Mouse (Mus musculus): ENCODE data around the gene Lyg2.

Lyg2 gene

GRCm38 (mm10) chr1:37916393-37916792 is at the start of gene Lyg2:
Gene Lyg2 (minus strand): TSS chr1:37916493.
- DNase-seq (ENCODE audit: low spot score in 2 of 2) = no peak

GRCm38 (mm10) chr1:37965571-37965970 is 49.3 kb upstream of the Lyg2 start:
- no peak for DNase-seq (ENCODE audit: low spot score in 2 of 2)

- DNase-seq (ENCODE audit: low spot score in 2 of 2) = peak in 1 of 2 experiments; percentile 8
Observed at GRCm38 (mm10) chr1:37959486-37959885, 43.2 kb upstream of the Lyg2 start.

- DNase-seq (ENCODE audit: low spot score in 2 of 2) = no peak
Observed at GRCm38 (mm10) chr1:37958516-37958915, 42.2 kb upstream of the Lyg2 start.

- DNase-seq (ENCODE audit: low spot score in 2 of 2) = no peak
Observed at GRCm38 (mm10) chr1:37957659-37958058, 41.4 kb upstream of the Lyg2 start, which contains the start of gene Lyg1. Gene Lyg1 (minus strand): TSS chr1:37957759.

GRCm38 (mm10) chr1:37956690-37957431 is 40.6 kb upstream of the Lyg2 start:
- peak; percentile 12 to 16 for DNase-seq (ENCODE audit: low spot score in 2 of 2)

- DNase-seq (ENCODE audit: low spot score in 2 of 2) = no peak
Observed at GRCm38 (mm10) chr1:37955251-37955650, 39.0 kb upstream of the Lyg2 start.

GRCm38 (mm10) chr1:37954786-37955185 is 38.5 kb upstream of the Lyg2 start:
- no peak for DNase-seq (ENCODE audit: low spot score in 2 of 2)

GRCm38 (mm10) chr1:37948906-37949305 is 32.6 kb upstream of the Lyg2 start:
- DNase-seq (ENCODE audit: low spot score in 2 of 2) = no peak

GRCm38 (mm10) chr1:37931806-37932205 is 15.5 kb upstream of the Lyg2 start:
- no peak for DNase-seq (ENCODE audit: low spot score in 2 of 2)

GRCm38 (mm10) chr1:37925971-37926370 is 9.7 kb upstream of the Lyg2 start:
- no peak for DNase-seq (ENCODE audit: low spot score in 2 of 2)

GRCm38 (mm10) chr1:37922536-37922935 is 6.2 kb upstream of the Lyg2 start:
- DNase-seq (ENCODE audit: low spot score in 2 of 2) = no peak

- no peak for DNase-seq (ENCODE audit: low spot score in 2 of 2)
Observed at GRCm38 (mm10) chr1:37918096-37918495, 1.8 kb upstream of the Lyg2 start.

GRCm38 (mm10) chr1:37917666-37918065 is 1.4 kb upstream of the Lyg2 start:
- DNase-seq (ENCODE audit: low spot score in 2 of 2) = no peak

- DNase-seq (ENCODE audit: low spot score in 2 of 2) = no peak
Observed at GRCm38 (mm10) chr1:37912751-37913150, 3.5 kb downstream of the Lyg2 start.

GRCm38 (mm10) chr1:37903178-37903577 is 13.1 kb downstream of the Lyg2 start:
- DNase-seq (ENCODE audit: low spot score in 2 of 2) = no peak

- DNase-seq (ENCODE audit: low spot score in 2 of 2) = no peak
Observed at GRCm38 (mm10) chr1:37900288-37900687, 16.0 kb downstream of the Lyg2 start.

- DNase-seq (ENCODE audit: low spot score in 2 of 2) = no peak
Observed at GRCm38 (mm10) chr1:37899816-37900215, 16.5 kb downstream of the Lyg2 start.

- no peak for DNase-seq (ENCODE audit: low spot score in 2 of 2)
Observed at GRCm38 (mm10) chr1:37894606-37895005, 21.7 kb downstream of the Lyg2 start.

GRCm38 (mm10) chr1:37891400-37891799 is 24.9 kb downstream of the Lyg2 start:
- no peak for DNase-seq (ENCODE audit: low spot score in 2 of 2)

- peak; percentile 82 to 83 for DNase-seq (ENCODE audit: low spot score in 2 of 2)
Observed at GRCm38 (mm10) chr1:37890025-37890652, 26.2 kb downstream of the Lyg2 start, which contains the start of the genes Mitd1 and Mrpl30. Gene Mitd1 (minus strand): TSS chr1:37890411. Gene Mrpl30 (plus strand): TSS chr1:37890477.

GRCm38 (mm10) chr1:37889206-37889605 is 27.1 kb downstream of the Lyg2 start:
- DNase-seq (ENCODE audit: low spot score in 2 of 2) = no peak

- no peak for DNase-seq (ENCODE audit: low spot score in 2 of 2)
Observed at GRCm38 (mm10) chr1:37884451-37884850, 31.8 kb downstream of the Lyg2 start.

All from frontal cortex, postnatal 14 days (tissue).